Mouse (Mus musculus) lung, embryonic 14.5 days (tissue): ENCODE results near the gene Dmwd. TPM values are rescaled to one million over a fixed set of nuclear protein-coding genes. Genes with fewer than 3 reads are reported as not detected.

Experiments used
- ATAC-seq: fragments of 200-750 bp; cut with Nextera tagmentation; 2 replicates; pipeline ENCODE4 v1.8.0; 2017; ENCODE audit warnings: mild to moderate bottlenecking, moderate TSS enrichment, moderate library complexity; ENCODE audit not compliant: insufficient read depth
- DNase-seq: peaks from one replicate; pipeline ENCODE4 v3.0.0-alpha.2; 2015
- H3K27ac ChIP-seq: fragments of 300-500 bp; sonication (generic); 2 replicates; pipeline ENCODE4 v1.5.1; 2014; ENCODE audit warnings: low read depth, mild to moderate bottlenecking, moderate library complexity
- H3K27me3 ChIP-seq: fragments of 300-500 bp; sonication (generic); 2 replicates; pipeline ENCODE4 v1.6.1; 2014; ENCODE audit warnings: low read length, control low read depth; ENCODE audit not compliant: insufficient read depth
- H3K36me3 ChIP-seq: fragments of 300-500 bp; sonication (generic); 2 replicates; pipeline ENCODE4 v1.6.1; 2014; ENCODE audit warnings: control low read depth; ENCODE audit not compliant: insufficient read depth
- H3K4me1 ChIP-seq: fragments of 300-500 bp; sonication (generic); 2 replicates; pipeline ENCODE4 v1.6.1; 2014; ENCODE audit warnings: antibody characterized with exemption, control low read depth; ENCODE audit not compliant: insufficient read depth
- H3K4me2 ChIP-seq: fragments of 300-500 bp; sonication (generic); 2 replicates; pipeline ENCODE4 v1.6.1; 2014; ENCODE audit warnings: mild to moderate bottlenecking
- H3K4me3 ChIP-seq: fragments of 300-500 bp; sonication (generic); 2 replicates; pipeline ENCODE4 v1.5.1; 2014; ENCODE audit warnings: low read depth, low read length
- H3K9ac ChIP-seq: fragments of 300-500 bp; sonication (generic); 2 replicates; pipeline ENCODE4 v1.6.1; 2014
- H3K9me3 ChIP-seq: fragments of 300-500 bp; sonication (generic); 2 replicates; pipeline ENCODE4 v1.6.1; 2016; ENCODE audit warnings: low read depth, low read length, control low read depth
- CTCF ChIP-seq: IDR thresholded peaks from 2 replicates; pipeline ENCODE4 v1.5.1; 2016; ENCODE audit warnings: antibody characterized with exemption, low read depth
- WGBS: fragments of 180-500 bp; shearing (Covaris S2); extraction: QIAGEN DNeasy Blood & Tissue Kit; methylation state at CpG from one replicate; pipeline ENCODE4 v1.1.7; 2014; 5-methylcytosine and 5-hydroxymethylcytosine counted together
- polyA plus RNA-seq: library from polyadenylated mRNA; unstranded; fragments of >200 nt; fragmentation: Nextera tagmentation; extraction: Ambion mirVana; gene quantifications from 2 replicates; pipeline ENCODE4 v1.2.1, GENCODE M21; 2014

Gene Dmwd
- polyA plus RNA-seq, 1 experiment from 2014 or later: 19.2 TPM

DNA sequence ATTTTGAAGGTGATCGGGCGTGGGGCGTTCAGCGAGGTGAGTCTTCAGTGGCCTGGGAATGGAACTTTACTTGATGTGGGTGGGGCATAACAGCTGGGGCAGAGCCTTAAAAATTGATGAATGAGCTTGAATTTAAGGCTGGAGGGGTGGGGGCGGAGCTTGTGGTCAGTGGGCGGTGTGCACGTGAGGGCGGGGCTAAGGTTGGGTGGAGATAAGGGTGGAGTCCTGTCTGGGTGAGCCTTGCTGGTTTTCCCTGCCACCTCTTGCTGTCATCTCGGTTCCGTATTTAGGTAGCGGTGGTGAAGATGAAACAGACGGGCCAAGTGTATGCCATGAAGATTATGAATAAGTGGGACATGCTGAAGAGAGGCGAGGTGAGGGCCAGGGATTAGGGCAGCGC lies 10.0 kb downstream of the Dmwd start:
- 12% methylated on average over 14 of the region's 14 CpGs for WGBS
- Histone ChIP-seq H3K27ac (no peak overlapping the region), H3K9ac (no peak overlapping the region), H3K4me3 (peak overlapping the region; percentile 35), H3K36me3 (peaks cover 55% of the 10 kb centered on the region), H3K27me3 (no peaks in the 10 kb centered on the region), H3K4me2 (peak overlapping the region; percentile 56), H3K9me3 (no peaks in the 10 kb centered on the region), H3K4me1 (peaks cover 9% of the 10 kb centered on the region)
- TF ChIP-seq CTCF: no peak
- ATAC-seq: 0 out of 2 replicates have a peak, but pooled peaks have one; percentile 8
- DNase-seq: peak; percentile 71

DNA sequence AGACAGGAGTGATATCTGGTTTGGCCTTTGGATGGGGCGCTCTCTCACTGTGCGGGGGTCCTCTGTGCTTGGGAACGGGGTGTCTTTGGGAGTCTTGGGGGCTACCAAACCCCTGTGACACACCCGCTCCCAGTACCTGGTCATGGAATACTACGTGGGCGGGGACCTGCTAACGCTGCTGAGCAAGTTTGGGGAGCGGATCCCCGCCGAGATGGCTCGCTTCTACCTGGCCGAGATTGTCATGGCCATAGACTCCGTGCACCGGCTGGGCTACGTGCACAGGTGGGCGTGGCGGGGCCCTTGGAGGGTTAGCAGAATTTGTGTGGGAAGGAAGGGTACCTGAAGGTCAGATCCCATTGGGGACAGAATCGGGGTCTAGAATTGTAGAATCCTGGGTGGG lies 10.7 kb downstream of the Dmwd start:
- no peak for ATAC-seq
- Histone ChIP-seq H3K4me1 (peaks cover 9% of the 10 kb centered on the region), H3K4me3 (no peak overlapping the region), H3K4me2 (no peak overlapping the region), H3K9ac (no peak overlapping the region), H3K36me3 (peaks cover 53% of the 10 kb centered on the region), H3K9me3 (no peaks in the 10 kb centered on the region), H3K27me3 (no peaks in the 10 kb centered on the region), H3K27ac (no peak overlapping the region)
- WGBS: 71% methylated on average over 18 of the region's 18 CpGs
- no peak for TF ChIP-seq CTCF
- no peak for DNase-seq

DNA sequence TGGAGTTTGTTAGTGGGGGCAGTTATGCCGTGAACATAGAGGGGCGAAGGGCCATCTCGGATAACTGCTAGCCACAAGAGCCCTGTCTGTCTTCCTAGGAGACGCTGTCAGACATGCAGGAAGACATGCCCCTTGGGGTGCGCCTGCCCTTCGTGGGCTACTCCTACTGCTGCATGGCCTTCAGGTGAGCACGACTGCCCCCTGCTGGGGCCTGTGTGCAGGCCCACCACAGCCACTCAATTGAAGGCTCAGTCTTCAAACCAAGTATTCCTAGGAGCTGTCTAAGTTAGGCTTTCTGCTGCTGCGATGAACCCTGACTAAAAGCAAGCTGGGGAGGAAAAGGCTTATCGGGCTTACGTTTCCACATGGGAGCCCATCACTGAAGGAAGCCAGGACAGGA lies 12.8 kb downstream of the Dmwd start:
- peak; percentile 88 for TF ChIP-seq CTCF
- peaks cover 38% of the 10 kb centered on the region for H3K36me3 ChIP-seq
- 39% methylated on average over 10 of the region's 10 CpGs for WGBS
- H3K4me2 ChIP-seq: no peak overlapping the region
- peak; percentile 81 for DNase-seq
- peaks cover 9% of the 10 kb centered on the region for H3K4me1 ChIP-seq
- ATAC-seq: no peak
- H3K9ac ChIP-seq: no peak overlapping the region
- H3K27ac ChIP-seq: no peak overlapping the region
- no peak overlapping the region for H3K4me3 ChIP-seq
- no peaks in the 10 kb centered on the region for H3K9me3 ChIP-seq
- no peaks in the 10 kb centered on the region for H3K27me3 ChIP-seq

DNA sequence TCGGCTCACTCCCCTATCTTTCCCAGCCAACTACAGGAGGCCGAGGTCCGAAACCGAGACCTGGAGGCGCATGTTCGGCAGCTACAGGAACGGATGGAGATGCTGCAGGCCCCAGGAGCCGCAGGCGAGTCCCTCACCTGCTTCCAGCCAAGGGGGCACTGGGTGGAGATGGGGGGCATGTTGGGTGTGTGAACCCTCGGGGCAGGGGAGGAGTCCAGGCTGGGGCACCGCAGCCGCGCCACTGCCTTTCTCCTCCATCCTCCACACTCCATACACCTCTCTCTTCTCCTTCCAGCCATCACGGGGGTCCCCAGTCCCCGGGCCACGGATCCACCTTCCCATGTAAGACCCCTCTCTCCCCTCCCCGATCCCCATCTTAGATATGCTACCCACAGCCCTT lies 15.9 kb downstream of the Dmwd start:
- Histone ChIP-seq H3K9me3 (no peaks in the 10 kb centered on the region), H3K4me1 (peaks cover 8% of the 10 kb centered on the region), H3K9ac (no peak overlapping the region), H3K27ac (no peak overlapping the region), H3K36me3 (peaks cover 37% of the 10 kb centered on the region), H3K4me3 (no peak overlapping the region), H3K27me3 (no peaks in the 10 kb centered on the region), H3K4me2 (peak overlapping the region; percentile 10)
- ATAC-seq (no peak), DNase-seq (no peak)
- no peak for TF ChIP-seq CTCF
- 49% methylated on average over 16 of the region's 17 CpGs for WGBS

DNA sequence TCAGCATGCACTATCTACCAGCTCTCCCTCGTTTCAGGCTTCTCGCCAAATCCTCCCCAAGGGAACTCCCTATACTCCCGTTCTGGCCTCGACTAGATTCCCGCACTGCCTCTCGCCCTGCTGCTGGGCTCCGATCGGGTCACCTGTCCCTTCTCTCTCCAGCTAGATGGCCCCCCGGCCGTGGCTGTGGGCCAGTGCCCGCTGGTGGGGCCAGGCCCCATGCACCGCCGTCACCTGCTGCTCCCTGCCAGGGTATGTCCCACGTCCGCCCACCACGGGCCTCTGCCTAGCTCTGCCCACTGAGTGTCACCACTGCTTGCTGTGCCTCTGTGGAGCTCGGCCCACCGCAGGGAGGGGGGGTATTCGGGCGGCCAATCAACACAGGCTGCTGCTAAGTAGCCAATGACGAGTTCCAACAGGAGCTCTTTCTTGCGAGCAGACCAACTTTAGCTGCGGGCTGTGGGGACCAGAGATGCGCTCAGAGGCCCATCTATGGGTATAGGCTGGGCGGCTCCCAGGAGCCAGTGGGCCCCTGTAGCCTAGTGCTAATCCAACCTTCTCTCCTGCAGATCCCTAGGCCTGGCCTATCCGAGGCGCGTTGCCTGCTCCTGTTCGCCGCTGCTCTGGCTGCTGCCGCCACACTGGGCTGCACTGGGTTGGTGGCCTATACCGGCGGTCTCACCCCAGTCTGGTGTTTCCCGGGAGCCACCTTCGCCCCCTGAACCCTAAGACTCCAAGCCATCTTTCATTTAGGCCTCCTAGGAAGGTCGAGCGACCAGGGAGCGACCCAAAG lies 16.6 kb downstream of the Dmwd start:
- DNase-seq: peak; percentile 87
- Histone ChIP-seq H3K27me3 (no peaks in the 10 kb centered on the region), H3K36me3 (peaks cover 38% of the 10 kb centered on the region), H3K9ac (peak overlapping the region; percentile 49), H3K9me3 (no peaks in the 10 kb centered on the region), H3K4me2 (peak overlapping the region; percentile 91), H3K4me3 (peak overlapping the region; percentile 77), H3K4me1 (peaks cover 8% of the 10 kb centered on the region), H3K27ac (peak overlapping the region; percentile 87)
- 0 out of 2 replicates have a peak, but pooled peaks have one; percentile 1 for TF ChIP-seq CTCF
- ATAC-seq: peak; percentile 50
- 6% methylated on average over 38 of the region's 38 CpGs for WGBS

DNA sequence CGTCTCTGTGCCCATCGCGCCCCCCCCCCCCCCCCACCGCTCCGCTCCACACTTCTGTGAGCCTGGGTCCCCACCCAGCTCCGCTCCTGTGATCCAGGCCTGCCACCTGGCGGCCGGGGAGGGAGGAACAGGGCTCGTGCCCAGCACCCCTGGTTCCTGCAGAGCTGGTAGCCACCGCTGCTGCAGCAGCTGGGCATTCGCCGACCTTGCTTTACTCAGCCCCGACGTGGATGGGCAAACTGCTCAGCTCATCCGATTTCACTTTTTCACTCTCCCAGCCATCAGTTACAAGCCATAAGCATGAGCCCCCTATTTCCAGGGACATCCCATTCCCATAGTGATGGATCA lies 17.1 kb downstream of the Dmwd start:
- peaks cover 38% of the 10 kb centered on the region for H3K36me3 ChIP-seq
- peak; percentile 50 for ATAC-seq
- no peaks in the 10 kb centered on the region for H3K9me3 ChIP-seq
- peak; percentile 88 for DNase-seq
- no peaks in the 10 kb centered on the region for H3K27me3 ChIP-seq
- peak overlapping the region; percentile 77 for H3K4me3 ChIP-seq
- H3K9ac ChIP-seq: peak overlapping the region; percentile 49
- H3K27ac ChIP-seq: peak overlapping the region; percentile 87
- WGBS: 2% methylated on average over 9 of the region's 15 CpGs
- peak; percentile 93 for TF ChIP-seq CTCF
- H3K4me2 ChIP-seq: peak overlapping the region; percentile 91
- H3K4me1 ChIP-seq: peaks cover 8% of the 10 kb centered on the region

DNA sequence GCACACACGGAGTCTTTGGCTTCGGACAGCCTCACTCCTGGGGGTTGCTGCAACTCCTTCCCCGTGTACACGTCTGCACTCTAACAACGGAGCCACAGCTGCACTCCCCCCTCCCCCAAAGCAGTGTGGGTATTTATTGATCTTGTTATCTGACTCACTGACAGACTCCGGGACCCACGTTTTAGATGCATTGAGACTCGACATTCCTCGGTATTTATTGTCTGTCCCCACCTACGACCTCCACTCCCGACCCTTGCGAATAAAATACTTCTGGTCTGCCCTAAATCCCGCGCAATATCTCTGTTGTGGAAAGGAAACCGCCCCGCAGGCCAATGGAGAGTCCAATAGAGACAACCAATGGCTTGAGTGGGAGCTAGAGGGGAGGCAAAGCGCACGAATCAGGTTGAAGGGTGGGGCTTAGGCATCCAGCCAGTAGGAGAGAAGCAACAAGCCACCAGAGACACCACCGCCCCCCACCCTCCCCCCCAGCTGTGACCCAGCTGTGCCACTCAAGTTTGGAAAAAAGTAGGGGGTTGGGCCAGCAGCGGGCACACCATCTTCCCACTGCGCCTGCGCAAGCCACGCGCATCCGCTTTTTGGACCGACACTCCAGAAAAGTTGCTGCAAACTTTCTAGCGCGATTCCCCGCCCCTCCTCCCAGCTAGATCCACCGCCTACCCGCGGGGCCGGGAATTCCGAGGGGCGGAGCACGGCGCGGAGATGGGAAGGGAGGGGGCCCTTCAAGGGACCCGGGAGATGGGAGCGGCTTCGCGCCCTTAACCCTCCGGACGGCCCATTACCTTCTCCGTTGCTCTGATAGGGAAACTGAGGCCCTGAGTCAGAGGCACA lies 17.7 kb downstream of the Dmwd start:
- Histone ChIP-seq H3K9me3 (no peaks in the 10 kb centered on the region), H3K9ac (peak overlapping the region; percentile 88), H3K4me1 (peaks cover 8% of the 10 kb centered on the region), H3K4me2 (peak overlapping the region; percentile 91), H3K27me3 (no peaks in the 10 kb centered on the region), H3K27ac (peak overlapping the region; percentile 97), H3K4me3 (peak overlapping the region; percentile 77), H3K36me3 (peaks cover 35% of the 10 kb centered on the region)
- DNase-seq: peak; percentile 99
- peak; percentile 82 for ATAC-seq
- no peak for TF ChIP-seq CTCF
- WGBS: under 1% methylated on average over 45 of the region's 45 CpGs
